Mouse (Mus musculus): Measurements from ENCODE around the gene Ermp1. TPM values are rescaled to one million over a fixed set of nuclear protein-coding genes. Genes with fewer than 3 reads are reported as not detected.
"Not testable (repeated sequence)": the region's sequence is repeated elsewhere in the genome, so short reads cannot be mapped to it uniquely, and the experiment has no call there.

Ermp1 gene
- polyA plus RNA-seq, 1 experiment: 63.4 TPM

DNA sequence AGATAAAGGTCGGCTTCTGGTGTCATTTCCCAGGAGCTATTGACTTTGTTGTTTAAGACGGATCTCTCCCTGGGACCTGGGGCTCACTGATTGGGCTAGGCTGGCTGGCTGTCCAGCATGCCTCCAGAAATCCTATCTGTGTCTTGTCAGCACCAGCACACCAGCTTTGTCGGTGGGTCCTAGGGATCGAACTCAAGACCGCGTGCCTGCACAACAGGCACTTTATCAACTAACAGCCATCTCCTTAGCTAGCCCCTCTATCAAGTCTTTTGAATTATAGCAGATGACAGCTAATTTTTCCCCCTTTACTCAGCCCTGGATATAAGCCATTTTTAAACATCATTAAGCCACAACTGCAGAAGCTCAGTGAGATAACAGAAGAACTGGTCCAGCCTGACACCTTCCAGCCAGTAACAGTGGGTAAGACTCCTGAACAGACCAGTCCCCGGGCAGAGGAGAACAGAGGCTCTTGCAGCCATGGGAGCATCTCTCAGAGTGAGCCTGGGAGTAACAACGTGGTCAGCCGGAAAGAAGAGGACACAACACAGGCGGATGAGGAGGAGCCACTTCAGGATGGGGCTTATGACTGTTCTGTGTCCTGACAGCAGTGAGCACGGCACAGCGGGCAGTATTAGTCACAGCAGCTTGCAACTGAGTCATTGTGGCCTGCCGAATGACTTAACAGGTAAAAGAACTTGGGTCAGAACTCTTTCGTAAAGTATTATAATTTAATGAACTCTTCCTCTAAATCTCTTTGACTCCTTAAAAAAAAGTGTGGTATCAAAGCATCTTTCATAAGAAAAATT is 44.5 kb downstream of the Ermp1 start:
- DNase-seq (ENCODE audit: low read depth): no peak

DNA sequence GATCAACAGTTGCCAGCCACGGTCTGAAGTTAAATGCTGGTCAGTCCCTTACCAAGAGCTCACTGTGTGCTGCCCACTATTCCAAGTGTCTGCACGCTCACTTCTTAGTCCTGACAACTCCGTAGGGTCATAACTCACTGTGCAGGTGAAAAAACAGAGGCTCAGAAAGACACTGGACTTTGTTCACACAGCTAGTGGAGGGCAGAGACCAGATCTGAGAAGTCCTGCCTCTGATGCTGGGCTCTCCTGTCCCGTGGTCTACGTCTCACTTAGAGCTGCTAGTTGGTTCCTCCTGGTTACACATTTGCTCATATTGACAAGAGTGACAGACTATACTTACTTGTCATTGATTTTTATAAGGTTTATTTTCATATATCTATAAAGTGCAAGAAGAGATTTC is 49.2 kb downstream of the Ermp1 start:
- DNase-seq (ENCODE audit: low read depth): no peak

DNA sequence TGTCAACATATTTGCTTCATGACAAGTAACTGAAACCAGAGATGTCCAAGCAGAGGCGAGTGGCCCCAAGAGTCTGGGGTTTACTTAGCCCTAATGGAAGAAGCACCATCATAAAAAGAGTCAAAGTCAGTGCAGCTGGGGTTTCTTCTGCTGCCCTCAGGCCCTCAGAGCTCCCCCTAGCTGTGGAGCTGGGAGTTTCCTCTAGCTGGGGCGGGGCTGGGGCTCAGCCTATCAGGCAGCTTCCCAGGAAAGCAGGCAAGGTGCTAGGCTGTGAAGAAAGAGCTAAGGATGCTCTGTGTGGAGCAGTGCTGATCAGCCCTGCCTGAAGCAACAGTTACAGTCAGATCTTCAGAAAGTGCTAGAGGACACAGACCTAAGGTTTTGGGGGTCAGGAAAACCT is 51.2 kb downstream of the Ermp1 start:
- no peak for DNase-seq (ENCODE audit: low read depth)

DNA sequence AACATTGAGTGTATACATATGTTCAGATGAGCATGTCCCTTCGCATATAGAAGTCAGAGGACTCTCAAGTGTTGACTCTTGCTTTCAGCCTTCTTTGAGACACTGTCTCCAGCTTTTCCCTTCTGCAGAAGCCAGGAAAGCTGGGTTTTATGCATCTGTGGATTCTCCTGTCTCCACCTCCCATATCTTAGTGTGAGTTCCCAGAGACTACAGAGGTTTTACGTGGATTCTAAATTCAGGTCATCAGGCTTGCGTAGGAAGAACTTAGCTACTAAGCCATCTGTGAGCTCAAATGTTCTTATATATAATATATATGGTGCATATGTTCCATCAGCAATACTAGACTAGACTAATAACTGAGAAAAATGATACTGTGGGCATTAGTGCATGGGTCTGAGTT is 51.9 kb downstream of the Ermp1 start:
- no peak for DNase-seq (ENCODE audit: low read depth)

DNA sequence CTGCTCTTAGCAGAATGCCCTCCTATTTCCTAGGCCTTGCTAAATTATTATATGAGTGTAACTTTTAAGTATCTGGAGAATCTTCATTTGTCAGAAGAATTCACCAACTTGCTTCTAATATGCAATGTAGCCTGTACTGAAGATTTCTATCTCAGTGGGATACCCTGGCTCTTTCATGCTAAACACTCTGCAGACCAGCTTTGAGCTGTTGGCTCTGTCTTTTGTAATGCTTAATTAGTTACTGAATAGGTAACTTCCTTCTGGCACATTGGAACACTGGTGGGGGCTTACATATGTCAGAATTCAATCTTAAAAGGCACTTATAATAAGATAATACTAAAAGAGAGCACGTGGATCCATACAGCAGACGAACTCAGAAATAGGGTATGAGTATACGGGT is 54.4 kb downstream of the Ermp1 start:
- not testable (repeated sequence) for DNase-seq (ENCODE audit: low read depth)

DNA sequence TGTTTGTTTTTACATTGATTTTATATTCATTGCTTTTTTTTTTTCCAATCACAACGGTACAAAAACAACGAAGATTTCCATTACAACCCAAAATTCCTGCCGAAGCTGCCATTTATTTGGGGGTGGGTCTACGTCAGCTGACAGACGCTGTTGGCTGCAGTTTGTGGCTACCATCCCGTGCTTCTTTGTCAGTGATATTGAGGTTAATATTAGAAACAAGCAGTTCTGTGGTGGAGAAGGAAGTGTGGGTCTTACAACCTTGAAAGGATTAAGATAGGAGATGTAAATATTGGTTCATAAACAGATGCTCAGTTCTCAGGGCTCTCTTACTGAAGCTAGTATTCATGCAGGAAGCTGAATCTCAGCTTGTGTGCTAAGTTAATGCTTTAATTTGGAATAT is 64.5 kb downstream of the Ermp1 start:
- DNase-seq (ENCODE audit: low read depth): no peak

DNA sequence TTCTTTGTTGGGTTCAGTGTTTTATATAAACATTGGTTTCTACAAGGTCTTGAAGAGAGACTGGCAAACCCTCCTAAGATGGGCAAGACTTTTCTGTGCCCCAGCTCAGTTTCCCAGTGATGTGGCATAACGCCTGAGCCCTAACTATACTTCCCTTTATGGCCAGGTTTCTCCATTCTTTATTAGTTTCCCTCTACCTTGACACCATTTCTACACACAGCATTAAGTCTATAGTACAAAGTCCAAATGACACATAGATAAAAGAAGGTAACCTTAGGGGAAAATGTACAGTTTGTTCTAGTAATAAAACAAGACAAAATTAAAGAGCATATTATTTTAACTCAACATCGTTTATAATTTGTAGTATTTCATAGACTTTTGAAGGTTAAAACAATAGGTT is 65.8 kb downstream of the Ermp1 start:
- no peak for DNase-seq (ENCODE audit: low read depth)

DNA sequence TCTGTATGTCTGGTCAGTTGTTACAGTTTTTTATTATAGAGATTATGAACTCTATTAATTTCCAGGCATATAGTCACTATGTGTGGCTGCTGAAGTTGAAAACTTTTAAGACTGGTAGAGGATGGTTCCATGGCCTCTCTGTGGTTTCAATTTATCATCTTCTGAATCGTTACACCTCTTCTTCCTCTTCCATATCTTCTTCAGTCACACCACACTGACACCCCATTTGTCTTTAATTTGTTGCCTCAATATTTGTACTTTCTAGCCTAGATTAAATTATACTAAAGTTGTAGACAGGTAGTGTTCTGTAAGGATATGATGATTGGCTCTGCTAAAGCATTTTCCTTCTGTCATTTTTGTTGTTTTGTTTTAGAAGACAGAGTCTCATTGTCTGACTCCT is 81.7 kb downstream of the Ermp1 start:
- DNase-seq (ENCODE audit: low read depth): no peak

DNA sequence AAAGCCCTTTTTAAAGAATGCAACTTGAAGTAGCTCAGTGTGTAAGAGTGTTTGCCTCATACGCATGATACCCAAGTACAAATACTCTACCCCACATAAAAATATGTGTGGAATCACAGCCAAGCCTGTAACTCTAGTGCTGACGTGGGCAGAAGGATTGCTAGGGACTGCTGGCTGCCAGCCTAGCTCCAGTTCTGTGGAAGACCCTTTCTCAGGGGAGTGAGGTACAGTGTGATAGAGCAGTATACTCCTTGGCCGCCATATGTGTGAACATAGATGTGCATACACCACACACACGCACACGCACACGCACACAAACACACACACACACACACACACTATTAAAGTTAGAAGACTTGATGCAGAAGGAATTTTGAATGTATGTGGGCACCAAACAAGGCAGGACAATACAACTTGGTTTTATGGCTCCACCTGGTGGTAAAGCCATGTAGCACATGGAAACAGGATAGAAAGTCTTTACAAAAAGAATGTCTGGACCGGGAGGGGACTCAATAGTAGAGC is 84.9 kb downstream of the Ermp1 start:
- DNase-seq (ENCODE audit: low read depth): no peak

DNA sequence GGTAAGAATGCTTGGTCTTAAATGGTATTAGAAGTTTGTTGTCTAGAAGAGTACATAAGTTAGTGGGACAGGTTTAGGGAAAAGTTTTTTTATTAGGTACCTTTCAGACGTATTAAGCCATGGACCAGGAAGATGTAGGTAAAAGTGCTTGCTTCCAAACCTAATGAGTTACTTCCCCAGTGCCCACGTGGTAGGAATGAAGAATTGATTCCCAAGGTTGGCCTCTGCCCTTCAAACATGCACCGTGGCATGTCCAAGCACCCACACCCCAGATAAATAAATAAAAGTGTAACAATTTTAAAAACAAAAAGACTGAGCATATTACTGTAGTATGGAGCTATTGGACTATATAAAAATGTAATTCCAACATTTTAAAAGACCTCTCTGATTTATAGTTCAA is 85.6 kb downstream of the Ermp1 start:
- DNase-seq (ENCODE audit: low read depth): no peak

DNA sequence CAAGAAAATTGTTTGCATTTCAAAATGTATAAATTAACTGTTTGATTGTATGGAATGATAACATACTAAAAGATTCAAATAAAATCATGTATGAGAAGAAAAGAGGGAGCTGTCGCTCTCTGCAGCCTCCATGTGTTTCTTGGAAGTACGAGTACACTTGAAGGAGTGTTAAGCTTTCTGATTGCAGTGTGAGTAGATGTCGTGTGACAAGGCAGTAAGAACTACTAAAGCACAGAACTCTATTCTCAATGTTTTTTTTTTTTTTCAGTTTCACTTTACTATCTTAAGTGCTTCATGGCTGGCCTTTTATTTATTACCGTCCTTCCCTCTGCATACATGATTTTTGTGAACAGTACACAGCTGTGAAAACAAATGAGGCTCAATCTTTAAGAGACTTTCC is 86.0 kb downstream of the Ermp1 start:
- no peak for DNase-seq (ENCODE audit: low read depth)

Other genes with a start within 250 kb of the Ermp1 start
- gene Pdcd1lg2, start 237.5 kb downstream of the Ermp1 start, polyA plus RNA-seq (2012; rRNA removed): 0.11 TPM in 1 of 2 replicates, not detected in the other
- gene Ric1, start 126.1 kb downstream of the Ermp1 start, polyA plus RNA-seq (2012; rRNA removed): 16.9 and 17.6 TPM in 2 replicates
- not detected in 2 replicates for gene Mlana, start 49.4 kb upstream of the Ermp1 start, polyA plus RNA-seq (2012; rRNA removed)
- gene 9930021J03Rik, start 157.6 kb upstream of the Ermp1 start, polyA plus RNA-seq (2012; rRNA removed): 7.8 and 8.7 TPM in 2 replicates
- 3.7 and 3.8 TPM in 2 replicates for gene Ranbp6, start 164.6 kb upstream of the Ermp1 start, polyA plus RNA-seq (2012; rRNA removed)